Mouse (Mus musculus) kidney, adult 11 months (tissue): Measurements from ENCODE around the gene Zfp384.

ENCODE experiments used
- DNase-seq: peaks from one replicate; pipeline ENCODE4 v3.0.0; 2022

Zfp384 gene

GRCm38 (mm10) chr6:125009129-125009180, at the start of gene Zfp384:
Gene Zfp384 (plus strand): TSS chr6:125009145.
- DNase-seq = no peak

GRCm38 (mm10) chr6:124959960-124960359, 49.0 kb upstream of the Zfp384 start:
- no peak for DNase-seq

GRCm38 (mm10) chr6:124961021-124961420, 47.9 kb upstream of the Zfp384 start:
- DNase-seq = no peak

GRCm38 (mm10) chr6:124964638-124965037, 44.3 kb upstream of the Zfp384 start:
- DNase-seq = no peak

- DNase-seq = peak; percentile 92
These were observed 43.7 kb upstream of the Zfp384 start, which contains the start of gene Cops7a for GRCm38 (mm10) chr6:124965088-124965719. Gene Cops7a (minus strand): TSS chr6:124965538.

- no peak for DNase-seq
These were observed 43.2 kb upstream of the Zfp384 start for GRCm38 (mm10) chr6:124965747-124966146.

- no peak for DNase-seq
These were observed 42.4 kb upstream of the Zfp384 start for GRCm38 (mm10) chr6:124966466-124967118.

- DNase-seq = peak; percentile 19
These were observed 41.2 kb upstream of the Zfp384 start for GRCm38 (mm10) chr6:124967766-124968165.

GRCm38 (mm10) chr6:124992241-124992640, 16.7 kb upstream of the Zfp384 start:
- DNase-seq = no peak

GRCm38 (mm10) chr6:124993365-124993764, 15.6 kb upstream of the Zfp384 start:
- DNase-seq = peak; percentile 25

GRCm38 (mm10) chr6:124993876-124994275, 15.1 kb upstream of the Zfp384 start:
- no peak for DNase-seq

- DNase-seq = no peak
These were observed 13.7 kb upstream of the Zfp384 start for GRCm38 (mm10) chr6:124995246-124995645.

- no peak for DNase-seq
These were observed 13.0 kb upstream of the Zfp384 start for GRCm38 (mm10) chr6:124995831-124996403.

- DNase-seq = peak; percentile 39
These were observed 12.1 kb upstream of the Zfp384 start, which contains the start of gene Pianp for GRCm38 (mm10) chr6:124996551-124997501. Gene Pianp (plus strand): TSS chr6:124996694.

GRCm38 (mm10) chr6:124998066-124998465, 10.9 kb upstream of the Zfp384 start:
- no peak for DNase-seq

GRCm38 (mm10) chr6:124999091-124999490, 9.9 kb upstream of the Zfp384 start:
- DNase-seq = no peak

- no peak for DNase-seq
These were observed 9.4 kb upstream of the Zfp384 start for GRCm38 (mm10) chr6:124999546-124999945.

GRCm38 (mm10) chr6:125003706-125004105, 5.2 kb upstream of the Zfp384 start:
- DNase-seq = no peak

GRCm38 (mm10) chr6:125005086-125005485, 3.9 kb upstream of the Zfp384 start:
- DNase-seq = no peak

- DNase-seq = no peak
These were observed 885 bp upstream of the Zfp384 start for GRCm38 (mm10) chr6:125008060-125008459.

- peak; percentile 99 for DNase-seq
These were observed 288 bp upstream of the Zfp384 start for GRCm38 (mm10) chr6:125008586-125009128.

GRCm38 (mm10) chr6:125009181-125010073, 482 bp downstream of the Zfp384 start:
- DNase-seq = peak; percentile 71
